Mouse (Mus musculus): ENCODE measurements around the gene Dnttip1. TPM values are rescaled to one million over a fixed set of nuclear protein-coding genes. Genes with fewer than 3 reads are reported as not detected.

Gene Dnttip1
- polyA plus RNA-seq, 1 experiment from 2014 or later, result 74.7 TPM

- peaks cover 12% of the 10 kb centered on the region; the same call in 1 of the 2 replicates for H3K4me1 ChIP-seq (ENCODE audit: insufficient read depth)
- ATAC-seq (ENCODE audit: insufficient read depth) (no peak), DNase-seq (no peak)
- no peaks in the 10 kb centered on the region for H3K27me3 ChIP-seq (ENCODE audit: insufficient read depth, low read length)
- no peak for TF ChIP-seq CTCF (IDR thresholded peaks at IDR 0.05; ENCODE audit: low read depth)
- no peak overlapping the region for H3K4me2 ChIP-seq
- no peak overlapping the region for H3K4me3 ChIP-seq (ENCODE audit: low read depth, low read length)
- no peaks in the 10 kb centered on the region for H3K9me3 ChIP-seq (ENCODE audit: low read depth, low read length)
- no peak overlapping the region for H3K27ac ChIP-seq (ENCODE audit: low read depth)
- no peaks in the 10 kb centered on the region for H3K36me3 ChIP-seq (ENCODE audit: insufficient read depth)
- no peak overlapping the region for H3K9ac ChIP-seq
- 81% methylated on average over 5 of the region's 5 CpGs for WGBS
Observed at GRCm38 (mm10) chr2:164735446-164735845, 10.3 kb upstream of the Dnttip1 start.

DNA sequence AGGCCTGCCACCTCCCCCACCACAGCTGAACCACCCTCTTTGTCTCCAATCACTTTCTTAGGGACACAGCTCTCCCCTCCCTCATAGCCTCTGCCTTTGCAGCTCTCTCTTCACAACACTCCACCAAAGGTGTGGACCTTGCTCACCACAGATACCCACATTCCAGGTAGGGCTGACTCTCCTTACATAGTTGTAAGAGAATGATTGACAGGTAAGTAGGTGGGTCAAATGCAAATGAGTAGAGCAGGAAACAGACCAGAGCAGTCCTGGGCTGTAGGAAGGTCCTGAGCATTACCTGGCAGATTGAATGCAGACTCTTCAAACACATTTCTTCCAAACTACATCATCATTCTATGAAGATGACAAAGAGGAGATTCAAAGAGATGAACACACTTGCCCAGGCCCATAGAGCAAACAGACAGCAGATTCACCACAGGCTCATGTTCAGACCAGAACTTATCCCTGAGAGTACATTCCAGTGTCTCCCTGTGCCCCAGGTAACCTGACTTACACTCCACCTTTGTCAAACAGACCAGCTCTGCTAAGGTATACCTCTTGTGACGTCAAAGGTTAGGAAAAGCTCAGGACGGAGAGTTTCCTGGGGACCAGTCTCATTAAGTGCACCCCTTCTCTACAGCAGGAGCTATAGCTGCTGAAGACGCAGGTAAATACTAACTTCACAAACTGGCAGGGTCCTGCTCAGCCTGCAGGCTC lies 8.2 kb upstream of the Dnttip1 start:
- DNase-seq, result peak; percentile 31
- peak; percentile 47; the same call in 1 of the 2 replicates for ATAC-seq (ENCODE audit: insufficient read depth)
- peaks cover 12% of the 10 kb centered on the region; the same call in 1 of the 2 replicates for H3K4me1 ChIP-seq (ENCODE audit: insufficient read depth)
- no peaks in the 10 kb centered on the region for H3K36me3 ChIP-seq (ENCODE audit: insufficient read depth)
- no peak overlapping the region for H3K4me2 ChIP-seq
- TF ChIP-seq CTCF (IDR thresholded peaks at IDR 0.05; ENCODE audit: low read depth), result no peak
- 0 out of 2 replicates have a peak overlapping the region, but pooled peaks have one; percentile 6 for H3K9ac ChIP-seq
- H3K4me3 ChIP-seq (ENCODE audit: low read depth, low read length), result no peak overlapping the region
- WGBS, result 60% methylated on average over 3 of the region's 3 CpGs
- H3K27ac ChIP-seq (ENCODE audit: low read depth), result peak overlapping the region; percentile 69
- H3K27me3 ChIP-seq (ENCODE audit: insufficient read depth, low read length), result no peaks in the 10 kb centered on the region
- no peaks in the 10 kb centered on the region for H3K9me3 ChIP-seq (ENCODE audit: low read depth, low read length)

DNA sequence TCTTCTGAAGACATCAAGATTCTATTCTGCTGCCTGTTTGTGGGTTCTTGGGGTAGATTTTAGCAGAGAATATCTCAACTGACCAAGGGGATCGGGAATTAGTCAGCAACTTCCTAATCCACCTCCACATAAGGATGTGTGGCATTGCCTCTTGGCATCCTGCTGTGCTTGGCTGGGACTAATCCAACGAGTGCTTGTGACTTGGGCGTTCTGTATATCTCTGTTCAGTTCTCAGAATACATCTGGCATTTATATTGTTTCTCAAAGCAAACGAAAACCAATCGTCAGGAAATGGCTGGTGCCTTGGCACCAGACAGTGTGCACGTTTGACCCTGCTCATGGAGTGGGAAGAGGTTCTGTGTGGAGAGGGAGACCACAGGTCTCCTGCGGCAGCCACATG lies 5.9 kb upstream of the Dnttip1 start:
- WGBS, result 58% methylated on average over 7 of the region's 7 CpGs
- Histone ChIP-seq H3K4me1 (ENCODE audit: insufficient read depth) (0 out of 2 replicates have a peak, but pooled peaks cover 3% of the 10 kb centered on the region), H3K9ac (no peak overlapping the region), H3K4me2 (no peak overlapping the region), H3K9me3 (ENCODE audit: low read depth, low read length) (no peaks in the 10 kb centered on the region), H3K27me3 (ENCODE audit: insufficient read depth, low read length) (no peaks in the 10 kb centered on the region), H3K36me3 (ENCODE audit: insufficient read depth) (no peaks in the 10 kb centered on the region), H3K4me3 (ENCODE audit: low read depth, low read length) (no peak overlapping the region), H3K27ac (ENCODE audit: low read depth) (no peak overlapping the region)
- ATAC-seq (ENCODE audit: insufficient read depth) (no peak), DNase-seq (no peak)
- TF ChIP-seq CTCF (IDR thresholded peaks at IDR 0.05; ENCODE audit: low read depth), result no peak

DNA sequence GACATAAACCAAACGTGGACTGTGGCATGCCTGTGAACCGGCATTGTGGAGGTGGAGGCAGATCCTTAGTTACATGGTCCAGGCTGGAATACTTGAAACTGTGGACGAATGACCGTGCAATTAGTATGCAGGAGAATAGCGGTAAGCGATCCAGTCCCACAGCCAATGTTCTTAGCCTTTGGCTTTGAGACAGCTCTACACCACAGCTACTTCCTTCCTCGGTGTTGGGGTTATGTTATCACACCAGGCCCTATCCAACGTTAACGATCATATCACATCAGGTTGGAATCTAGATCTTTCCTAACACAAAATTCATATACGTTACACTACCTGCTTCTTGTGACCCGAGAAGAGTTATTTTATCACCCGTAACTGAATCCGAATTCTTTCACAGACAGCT lies 796 bp upstream of the Dnttip1 start:
- Histone ChIP-seq H3K9me3 (ENCODE audit: low read depth, low read length) (no peaks in the 10 kb centered on the region), H3K9ac (peak overlapping the region; percentile 91; the same call in 1 of the 2 replicates), H3K27ac (ENCODE audit: low read depth) (no peak overlapping the region), H3K36me3 (ENCODE audit: insufficient read depth) (peaks cover 28% of the 10 kb centered on the region), H3K4me3 (ENCODE audit: low read depth, low read length) (peak overlapping the region; percentile 91), H3K27me3 (ENCODE audit: insufficient read depth, low read length) (no peaks in the 10 kb centered on the region), H3K4me1 (ENCODE audit: insufficient read depth) (no peaks in the 10 kb centered on the region), H3K4me2 (peak overlapping the region; percentile 91)
- 69% methylated on average over 13 of the region's 13 CpGs for WGBS
- ATAC-seq (ENCODE audit: insufficient read depth), result no peak
- DNase-seq, result no peak
- TF ChIP-seq CTCF (IDR thresholded peaks at IDR 0.05; ENCODE audit: low read depth), result no peak

GRCm38 (mm10) chr2:164746693-164747092 lies 910 bp downstream of the Dnttip1 start:
- ATAC-seq (ENCODE audit: insufficient read depth) (no peak), DNase-seq (no peak)
- Histone ChIP-seq H3K9me3 (ENCODE audit: low read depth, low read length) (no peaks in the 10 kb centered on the region), H3K4me3 (ENCODE audit: low read depth, low read length) (peak overlapping the region; percentile 91), H3K27me3 (ENCODE audit: insufficient read depth, low read length) (no peaks in the 10 kb centered on the region), H3K4me1 (ENCODE audit: insufficient read depth) (no peaks in the 10 kb centered on the region), H3K9ac (peak overlapping the region; percentile 91), H3K27ac (ENCODE audit: low read depth) (peak overlapping the region; percentile 66; the same call in 1 of the 2 replicates), H3K4me2 (peak overlapping the region; percentile 91), H3K36me3 (ENCODE audit: insufficient read depth) (peaks cover 43% of the 10 kb centered on the region)
- WGBS, result 48% methylated on average over 8 of the region's 8 CpGs
- no peak for TF ChIP-seq CTCF (IDR thresholded peaks at IDR 0.05; ENCODE audit: low read depth)

DNA sequence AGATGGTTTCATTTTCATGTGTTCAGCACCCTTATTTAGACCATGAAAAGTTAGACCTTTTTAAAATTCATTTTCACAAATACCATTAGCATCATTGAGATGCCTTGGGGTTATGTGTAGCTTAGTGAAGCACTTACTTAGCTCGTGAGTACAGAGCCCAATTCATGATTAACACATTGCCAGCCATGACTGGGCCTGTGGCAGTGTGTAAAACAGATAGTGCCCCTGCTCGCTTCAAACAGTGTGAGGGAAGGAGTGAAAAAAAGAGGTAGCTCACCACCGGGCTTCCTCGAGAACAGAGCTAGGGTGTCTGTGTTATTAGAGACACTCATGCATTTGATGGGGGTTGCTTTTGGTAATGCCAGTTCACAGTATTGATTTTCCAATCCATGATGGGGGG lies 2.4 kb downstream of the Dnttip1 start:
- Histone ChIP-seq H3K9me3 (ENCODE audit: low read depth, low read length) (no peaks in the 10 kb centered on the region), H3K36me3 (ENCODE audit: insufficient read depth) (peaks cover 57% of the 10 kb centered on the region)
- WGBS, result 86% methylated on average over 4 of the region's 4 CpGs

GRCm38 (mm10) chr2:164748991-164749390 lies 3.2 kb downstream of the Dnttip1 start:
- Histone ChIP-seq H3K27me3 (ENCODE audit: insufficient read depth, low read length) (no peaks in the 10 kb centered on the region), H3K36me3 (ENCODE audit: insufficient read depth) (peaks cover 64% of the 10 kb centered on the region), H3K27ac (ENCODE audit: low read depth) (no peak overlapping the region), H3K9ac (no peak overlapping the region), H3K4me3 (ENCODE audit: low read depth, low read length) (no peak overlapping the region), H3K4me1 (ENCODE audit: insufficient read depth) (no peaks in the 10 kb centered on the region), H3K9me3 (ENCODE audit: low read depth, low read length) (no peaks in the 10 kb centered on the region), H3K4me2 (no peak overlapping the region)
- TF ChIP-seq CTCF (IDR thresholded peaks at IDR 0.05; ENCODE audit: low read depth), result no peak
- no peak for DNase-seq
- ATAC-seq (ENCODE audit: insufficient read depth), result no peak
- 91% methylated on average over 6 of the region's 6 CpGs for WGBS

More for the DNA sequence above, 2.4 kb downstream of the Dnttip1 start:
- H3K4me3 ChIP-seq (ENCODE audit: low read depth, low read length), result no peak overlapping the region
- no peaks in the 10 kb centered on the region for H3K4me1 ChIP-seq (ENCODE audit: insufficient read depth)
- no peaks in the 10 kb centered on the region for H3K27me3 ChIP-seq (ENCODE audit: insufficient read depth, low read length)
- no peak overlapping the region for H3K9ac ChIP-seq
- ATAC-seq (ENCODE audit: insufficient read depth), result no peak
- no peak overlapping the region for H3K4me2 ChIP-seq
- H3K27ac ChIP-seq (ENCODE audit: low read depth), result no peak overlapping the region
- no peak for TF ChIP-seq CTCF (IDR thresholded peaks at IDR 0.05; ENCODE audit: low read depth)
- DNase-seq, result no peak

Data from lung, embryonic 14.5 days (tissue).